Mouse (Mus musculus): ENCODE data around the gene Gab2.

- TF ChIP-seq CTCF (conservative IDR thresholded peaks at IDR 0.05 in 1 of 2, IDR thresholded peaks at IDR 0.05 in 1 of 2; ENCODE audit: low read depth in 2 of 2, low read length in 2 of 2) (no peak), POLR2A (IDR thresholded peaks at IDR 0.05; ENCODE audit: low read depth, low read length) (no peak), MAX (IDR thresholded peaks at IDR 0.05; ENCODE audit: low read length) (no peak), EP300 (IDR thresholded peaks at IDR 0.05; ENCODE audit: low read length) (no peak), NELFE (IDR thresholded peaks at IDR 0.05; ENCODE audit: low read depth, low read length) (no peak), UBTF (IDR thresholded peaks at IDR 0.05; ENCODE audit: low read depth, low read length) (no peak), POLR2AphosphoS2 (IDR thresholded peaks at IDR 0.05; ENCODE audit: low read depth, low read length) (no peak)
Observed at GRCm38 (mm10) chr7:97342961-97343360, 261.6 kb downstream of the Gab2 start.
